35 mouse cellular contexts compared by ENCODE assay signal in the genomic region with DNA sequence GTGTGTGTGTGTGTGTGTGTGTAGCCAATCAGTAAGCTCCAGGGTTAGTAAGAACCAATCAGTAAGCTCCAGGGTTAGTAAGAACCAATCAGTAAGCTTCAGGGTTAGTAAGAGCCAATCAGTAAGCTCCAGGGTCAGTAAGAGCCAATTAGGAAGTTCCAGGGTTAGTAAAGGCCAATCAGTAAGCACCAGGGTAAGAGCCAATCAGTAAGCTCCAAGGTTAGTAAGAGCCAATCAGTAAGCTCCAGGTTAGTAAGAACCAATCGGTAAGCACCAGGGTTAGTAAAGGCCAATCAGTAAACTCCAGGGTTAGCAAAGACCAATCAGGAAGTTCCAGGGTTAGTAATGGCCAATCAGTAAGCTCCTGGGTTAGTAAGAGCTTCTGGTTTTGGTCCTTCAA. TPM values are rescaled to one million over a fixed set of nuclear protein-coding genes. Genes with fewer than 3 reads are reported as not detected.
"Had no signal": no experiment of that assay in that cellular context is flagged by ENCODE, and none has a peak within 500 bp of the region (broad histone marks: within the 10 kb centered on the region; RNA-seq: fewer than 3 reads in every experiment).

No protein-coding gene starts in this region.

- H3K4me3 ChIP-seq: heart, adult 2 months; heart, embryonic 13.5 days; heart, embryonic 15.5 days; hindbrain, embryonic 13.5 days; hindbrain, embryonic 15.5 days; kidney, embryonic 15.5 days; limb, embryonic 13.5 days; limb, embryonic 15.5 days; liver, embryonic 13.5 days had no signal

- H3K27me3 ChIP-seq: heart, embryonic 15.5 days; hindbrain, embryonic 13.5 days; hindbrain, embryonic 15.5 days; kidney, embryonic 15.5 days; limb, embryonic 13.5 days; limb, embryonic 15.5 days; liver, embryonic 13.5 days had no signal

- ATAC-seq: hindbrain, postnatal 0 days had no signal

- H3K4me1 ChIP-seq: hindbrain, embryonic 13.5 days; hindbrain, embryonic 15.5 days; liver, embryonic 13.5 days had no signal

- H3K9ac ChIP-seq: heart, embryonic 13.5 days; heart, embryonic 15.5 days; hindbrain, embryonic 13.5 days; hindbrain, embryonic 15.5 days; kidney, embryonic 15.5 days; limb, embryonic 13.5 days; limb, embryonic 15.5 days; liver, embryonic 13.5 days had no signal

- H3K36me3 ChIP-seq: heart, embryonic 13.5 days; heart, embryonic 15.5 days; hindbrain, embryonic 13.5 days; hindbrain, embryonic 15.5 days; kidney, embryonic 15.5 days; limb, embryonic 13.5 days; limb, embryonic 15.5 days; liver, embryonic 13.5 days had no signal

- H3K4me2 ChIP-seq: heart, embryonic 11.5 days; heart, embryonic 13.5 days; heart, embryonic 15.5 days; hindbrain, embryonic 13.5 days; hindbrain, embryonic 15.5 days; kidney, embryonic 15.5 days; limb, embryonic 13.5 days; limb, embryonic 15.5 days; liver, embryonic 13.5 days had no signal

- DNase-seq: gastrocnemius, postnatal 14 days; gastrocnemius, postnatal 36 days; heart, adult 11 months; heart, adult 2 months; heart, postnatal 14 days; heart, postnatal 36 days; kidney, adult 11 months; kidney, adult 2 months; kidney, adult 9 months; kidney, postnatal 14 days; layer of hippocampus, adult 9-11 months; layer of hippocampus, postnatal 36 days; left cerebral cortex, postnatal 4 days; liver, embryonic 13.5 days had no signal

- H3K9me3 ChIP-seq: heart, embryonic 13.5 days; heart, embryonic 15.5 days; hindbrain, embryonic 13.5 days; hindbrain, embryonic 15.5 days; kidney, embryonic 15.5 days; limb, embryonic 13.5 days; limb, embryonic 15.5 days; liver, embryonic 13.5 days had no signal

- H3K27ac ChIP-seq: heart, adult 2 months; heart, embryonic 13.5 days; heart, embryonic 15.5 days; hindbrain, embryonic 13.5 days; hindbrain, embryonic 15.5 days; hindbrain, postnatal 0 days; kidney, embryonic 15.5 days; kidney, postnatal 0 days; limb, embryonic 13.5 days; limb, embryonic 15.5 days; liver, embryonic 13.5 days had no signal

RNA-seq across cellular contexts. Expression of gene Gjb2, which starts 21.6 kb away (rescaled TPM):
- total RNA-seq: heart, adult 2 months; heart, postnatal 36 days; hematopoietic stem cell, adult 5-6 weeks had no signal

RNA-seq across cellular contexts. Expression of gene Gja3, which starts 25.0 kb away (rescaled TPM):
- total RNA-seq: gastrocnemius, adult 18-20 months; hematopoietic stem cell, adult 5-6 weeks; liver, adult 2 months had no signal
- polyA plus RNA-seq: hindbrain, embryonic 11.5 days; large intestine, adult 2 months; liver, adult 2 months had no signal

RNA-seq across cellular contexts. Expression of gene Gm4491, which starts 32.8 kb away (rescaled TPM):
- total RNA-seq: gastrocnemius, adult 18-20 months; gastrocnemius, adult 8-10 months; gastrocnemius, postnatal 14 days; gastrocnemius, postnatal 36 days; heart, adult 2 months; heart, postnatal 14 days; heart, postnatal 36 days; hematopoietic stem cell, adult 5-6 weeks; hindbrain, postnatal 0 days; left cerebral cortex, postnatal 4 days; liver, adult 2 months had no signal
- polyA plus RNA-seq: gonadal fat pad, adult 2 months; heart, adult 2 months; heart, embryonic 11.5 days; heart, embryonic 13.5 days; heart, embryonic 15.5 days; heart, postnatal 0 days; hindbrain, embryonic 11.5 days; hindbrain, embryonic 13.5 days; hindbrain, postnatal 0 days; intestine, embryonic 14.5 days; intestine, embryonic 16.5 days; kidney, adult 2 months; kidney, embryonic 15.5 days; kidney, postnatal 0 days; large intestine, adult 2 months; limb, embryonic 11.5 days; limb, embryonic 13.5 days; liver, adult 2 months; liver, embryonic 13.5 days had no signal

RNA-seq across cellular contexts. Expression of gene Gjb6, which starts 50.5 kb away (rescaled TPM):
- total RNA-seq: gastrocnemius, adult 18-20 months; gastrocnemius, adult 8-10 months; gastrocnemius, postnatal 14 days; gastrocnemius, postnatal 36 days; heart, adult 2 months; heart, postnatal 14 days; heart, postnatal 36 days; hematopoietic stem cell, adult 5-6 weeks; liver, adult 2 months had no signal
- polyA plus RNA-seq: heart, adult 2 months; heart, embryonic 15.5 days; heart, postnatal 0 days; intestine, embryonic 14.5 days; large intestine, adult 2 months; liver, adult 2 months had no signal
